Mouse (Mus musculus): ENCODE measurements around the gene Rab4a.
"Not testable (repeated sequence)": the region's sequence is repeated elsewhere in the genome, so short reads cannot be mapped to it uniquely, and the experiment has no call there.

The Rab4a gene

DNA sequence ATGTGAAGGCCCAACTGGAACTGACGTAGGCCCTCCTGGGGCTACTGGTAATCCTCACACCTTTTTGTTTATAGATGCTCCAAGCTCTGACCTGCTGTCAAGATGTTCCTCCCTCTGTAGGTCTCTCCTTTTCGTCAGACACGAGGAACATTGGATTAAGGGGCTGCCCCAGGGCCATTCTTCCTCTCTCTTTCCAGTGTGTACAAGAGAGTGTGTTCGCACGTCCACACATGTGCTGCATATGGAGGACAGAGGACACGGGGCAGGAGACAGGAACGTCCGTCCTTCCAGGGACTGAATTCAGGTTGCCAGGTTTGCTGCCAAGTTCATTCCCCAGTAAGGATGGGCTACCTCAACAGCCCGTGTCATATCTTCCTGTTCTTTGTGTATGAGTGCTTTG lies 16.3 kb upstream of the Rab4a start:
- no peak for DNase-seq

DNA sequence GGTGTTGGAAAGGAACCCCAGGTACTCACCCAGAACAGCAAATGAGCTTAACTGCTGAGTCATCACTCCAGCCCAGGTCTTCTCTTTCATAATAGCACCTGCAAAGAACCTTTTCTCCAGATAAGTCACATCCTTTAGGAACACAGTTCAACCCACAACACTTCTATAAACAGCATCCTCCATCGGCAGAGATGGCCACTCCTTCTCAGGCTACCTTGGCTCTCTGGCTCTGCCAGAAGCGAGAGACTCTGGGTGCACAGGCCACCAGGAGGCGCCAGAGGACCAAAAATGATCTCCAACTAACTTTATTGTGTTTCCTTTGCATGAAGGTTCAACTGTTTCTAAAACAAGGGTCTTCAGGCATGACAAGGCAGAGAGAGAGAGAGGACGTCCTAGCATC lies 15.8 kb upstream of the Rab4a start:
- DNase-seq: peak; percentile 72 to 82

DNA sequence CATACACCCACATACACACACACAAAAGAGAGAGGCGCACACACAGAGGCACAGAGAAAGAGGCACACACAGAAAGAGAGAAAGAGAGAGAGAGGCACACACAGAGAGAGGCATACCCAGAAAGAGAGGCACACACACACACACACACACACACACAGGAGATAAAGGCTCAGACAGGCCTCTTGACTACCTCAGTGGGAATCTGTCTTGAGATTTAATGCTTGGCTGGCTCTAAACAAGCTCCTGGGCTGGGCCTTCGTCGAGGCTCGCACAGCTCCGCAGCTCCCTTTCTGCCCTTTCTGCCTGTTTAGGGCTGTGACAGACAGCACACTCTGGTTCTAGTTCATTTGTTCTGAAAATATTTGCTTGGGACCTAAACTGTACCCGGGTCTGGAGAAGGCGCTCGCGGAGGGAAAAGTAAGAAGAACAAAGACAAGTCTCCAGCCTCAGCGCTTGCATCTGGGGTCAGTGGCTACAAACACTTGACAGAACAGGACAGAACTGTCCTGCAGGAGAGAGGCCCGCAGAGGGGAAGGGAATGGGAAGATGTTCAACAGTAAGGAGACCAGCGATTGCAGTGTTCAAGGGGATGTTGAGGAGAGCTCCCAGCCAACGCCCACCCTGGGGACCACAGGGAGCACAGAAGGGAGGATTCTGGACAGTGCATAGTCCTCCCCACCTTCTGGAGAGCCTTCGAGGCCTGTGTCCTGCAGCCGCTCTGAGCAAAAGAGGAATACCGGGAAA lies 14.5 kb upstream of the Rab4a start:
- DNase-seq: no peak

DNA sequence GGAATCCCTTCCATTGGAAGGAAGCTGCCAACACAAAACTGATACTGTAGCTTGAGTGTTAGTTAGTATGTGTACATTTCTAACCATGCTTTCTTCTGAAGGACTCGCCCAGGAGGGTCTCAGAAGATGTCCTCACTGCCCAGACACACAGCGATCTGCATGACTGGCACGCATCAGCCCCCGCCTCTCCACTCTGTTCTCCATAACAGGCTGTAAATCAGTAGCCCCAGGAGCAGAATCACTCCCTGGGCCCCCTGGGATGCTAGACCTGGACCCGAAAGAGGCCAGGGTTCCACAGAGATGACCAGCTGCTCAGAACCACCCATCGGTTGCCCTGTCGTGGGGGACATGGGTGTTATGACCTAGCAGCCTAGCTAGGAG lies 13.9 kb upstream of the Rab4a start:
- DNase-seq: no peak

DNA sequence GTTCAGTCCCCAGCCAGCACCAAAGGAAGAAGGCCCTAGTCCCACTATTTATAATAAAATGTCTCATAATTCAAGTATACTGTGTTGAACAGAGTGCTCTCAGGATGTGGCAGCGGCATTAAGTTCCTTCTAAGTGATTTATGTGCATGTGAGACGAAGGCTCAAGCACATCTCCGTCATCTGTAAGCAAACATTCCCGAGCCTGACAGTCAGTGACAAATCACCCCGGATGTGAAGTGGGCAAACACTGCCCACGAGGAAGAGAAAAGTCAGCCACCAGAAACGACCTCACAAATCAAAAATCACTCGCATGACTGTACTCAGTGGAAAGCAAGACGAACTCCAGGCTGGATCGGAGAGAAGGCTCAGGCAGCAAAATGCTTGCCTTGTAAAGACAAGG lies 11.9 kb upstream of the Rab4a start:
- no peak for DNase-seq

DNA sequence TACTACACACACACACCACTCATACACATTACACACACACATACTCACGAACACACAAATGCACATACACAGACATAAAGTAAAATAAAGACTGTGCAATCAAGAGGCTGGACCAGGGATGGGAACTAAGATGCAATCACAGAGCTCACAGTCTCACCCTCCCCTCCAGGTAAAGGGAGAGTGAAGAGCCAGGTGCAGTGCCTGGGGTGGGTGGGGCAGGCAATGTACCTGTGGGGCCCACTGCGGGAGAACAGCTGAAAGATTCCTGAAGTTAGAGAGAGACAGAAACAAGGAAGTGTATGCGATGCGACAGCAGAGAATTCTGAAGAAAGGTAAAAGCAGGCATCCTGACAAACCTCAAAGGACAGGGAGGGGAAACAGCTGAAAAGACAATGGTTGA lies 11.0 kb upstream of the Rab4a start:
- DNase-seq: no peak

DNA sequence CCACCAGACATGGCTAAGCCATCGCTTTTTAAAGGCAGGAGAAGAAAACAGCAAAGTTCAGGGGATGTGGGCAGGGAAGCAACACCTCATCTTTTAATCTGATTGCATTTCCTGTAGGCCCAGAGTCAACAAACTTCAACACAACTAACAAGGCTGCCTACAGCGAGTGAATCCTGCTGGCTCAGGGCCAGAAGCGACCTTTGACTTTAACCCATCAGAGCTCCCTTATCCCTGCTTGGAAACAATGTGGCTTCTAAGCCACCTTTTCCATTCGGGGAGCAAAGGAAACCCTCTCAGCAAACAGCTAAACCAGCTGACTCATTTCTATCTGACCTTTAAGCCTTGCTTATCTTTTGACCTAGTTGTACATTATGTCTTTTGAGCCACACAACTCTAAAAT lies 9.0 kb upstream of the Rab4a start:
- no peak for DNase-seq

DNA sequence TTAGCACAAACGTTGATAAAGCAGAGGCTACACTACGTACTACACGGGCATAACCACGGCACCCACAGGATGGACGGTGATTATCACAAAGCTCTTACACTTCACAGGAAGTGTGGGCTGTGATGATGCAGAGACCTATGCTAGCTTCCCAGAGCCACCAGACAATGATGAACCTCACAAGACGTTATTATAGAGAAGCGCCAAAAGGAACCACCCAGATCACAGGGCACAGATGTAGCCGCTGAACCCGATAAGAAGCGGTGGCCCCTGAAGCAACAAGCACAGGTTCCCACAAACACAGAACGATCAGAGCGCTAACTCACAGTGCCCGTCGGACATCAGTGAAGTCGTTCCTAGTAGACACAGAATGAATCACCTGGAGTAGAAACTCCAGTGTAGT lies 7.9 kb upstream of the Rab4a start:
- DNase-seq: no peak

DNA sequence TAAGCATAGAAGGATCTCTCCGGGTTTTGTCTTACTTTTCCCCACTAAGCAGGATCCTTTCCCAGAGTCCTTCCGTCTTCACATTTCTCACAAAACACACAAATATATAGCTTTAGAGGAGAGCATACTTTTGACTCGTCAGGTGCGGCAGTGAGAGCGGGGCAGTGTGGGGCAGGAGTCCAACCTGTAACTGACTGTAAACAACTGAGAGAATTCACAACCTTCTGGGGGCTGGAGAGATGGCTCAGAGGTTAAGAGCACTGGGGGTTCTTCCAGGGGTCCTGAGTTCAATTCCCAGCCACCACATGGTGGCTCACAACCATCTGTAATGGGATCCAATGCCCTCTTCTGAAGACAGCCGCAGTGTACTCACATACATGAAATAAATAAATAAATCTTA lies 6.4 kb upstream of the Rab4a start:
- DNase-seq: no peak

DNA sequence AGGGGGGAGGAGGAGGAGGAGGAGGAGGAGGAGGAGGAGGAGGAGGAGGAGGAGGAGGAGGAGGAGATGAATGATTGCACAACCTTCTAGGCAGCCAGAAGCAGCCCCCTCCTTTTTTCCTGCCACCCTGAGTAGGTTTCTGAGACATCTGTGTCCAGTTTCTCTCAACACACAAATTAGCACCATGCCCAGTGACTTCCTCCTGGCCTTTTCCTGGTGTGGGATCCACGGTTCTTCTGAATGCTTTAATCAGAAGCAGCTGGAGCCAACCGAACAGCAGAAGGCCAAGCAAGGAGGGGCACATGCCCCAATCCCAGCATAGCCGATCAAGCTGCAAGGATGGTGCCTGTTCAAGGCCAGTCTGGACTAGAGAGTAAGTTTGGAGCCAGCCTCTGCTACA lies 5.9 kb upstream of the Rab4a start:
- DNase-seq: no peak

DNA sequence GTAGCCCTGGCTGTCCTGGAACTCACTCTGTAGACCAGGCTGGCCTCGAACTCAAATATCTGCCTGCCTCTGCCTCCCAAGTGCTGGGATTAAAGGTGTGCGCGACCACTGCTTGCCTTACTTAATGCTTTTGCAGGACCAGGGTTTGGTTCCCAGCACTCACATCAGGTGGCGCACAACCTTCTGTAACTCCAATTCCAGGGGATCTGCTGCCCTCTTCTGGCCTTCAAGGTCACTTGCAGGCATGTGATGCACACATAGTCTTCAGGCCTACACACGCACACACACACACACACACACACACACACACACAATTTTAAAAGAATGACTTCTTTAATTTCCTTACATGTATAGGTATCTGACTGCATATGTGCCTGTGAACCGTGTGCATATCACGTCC lies 4.9 kb upstream of the Rab4a start:
- DNase-seq: no peak

DNA sequence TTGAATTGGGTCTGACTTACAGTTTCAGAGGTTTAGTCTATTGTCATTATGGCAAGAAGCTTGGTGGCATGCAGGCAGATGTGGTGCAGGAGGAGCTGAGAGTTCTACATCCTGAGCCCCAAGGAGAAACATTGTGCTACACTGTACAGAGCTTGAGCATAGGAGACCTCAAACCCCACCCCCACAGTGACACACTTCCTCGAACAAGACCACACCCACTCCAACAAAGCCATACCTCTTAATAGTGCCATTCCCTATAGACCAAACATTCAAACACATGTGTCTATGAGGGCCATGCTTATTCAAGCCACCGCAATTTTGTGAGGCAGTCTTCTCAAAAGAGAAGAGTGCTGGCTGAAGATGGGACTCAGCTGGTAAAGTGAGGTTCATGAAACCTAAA lies 4.2 kb upstream of the Rab4a start:
- DNase-seq: no peak

DNA sequence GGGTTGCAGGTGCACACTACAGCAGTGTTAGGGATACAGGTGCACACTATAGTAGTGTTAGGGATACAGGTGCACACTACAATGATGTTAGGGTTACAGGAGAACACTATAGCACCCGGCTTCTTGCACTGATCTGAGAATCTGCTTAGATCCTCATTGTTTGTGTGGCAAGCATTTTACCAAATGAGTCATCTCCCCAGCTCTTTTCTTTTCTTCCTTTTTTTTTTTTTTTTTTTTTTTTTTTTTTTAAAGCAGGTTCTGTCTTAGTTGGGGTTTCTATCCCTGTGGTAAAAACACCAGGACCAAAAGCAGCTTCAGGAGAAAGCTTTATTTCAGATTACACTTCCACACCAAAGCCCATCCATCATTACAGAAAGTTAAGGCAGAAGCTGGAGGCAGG lies 2.1 kb upstream of the Rab4a start:
- DNase-seq: no peak

DNA sequence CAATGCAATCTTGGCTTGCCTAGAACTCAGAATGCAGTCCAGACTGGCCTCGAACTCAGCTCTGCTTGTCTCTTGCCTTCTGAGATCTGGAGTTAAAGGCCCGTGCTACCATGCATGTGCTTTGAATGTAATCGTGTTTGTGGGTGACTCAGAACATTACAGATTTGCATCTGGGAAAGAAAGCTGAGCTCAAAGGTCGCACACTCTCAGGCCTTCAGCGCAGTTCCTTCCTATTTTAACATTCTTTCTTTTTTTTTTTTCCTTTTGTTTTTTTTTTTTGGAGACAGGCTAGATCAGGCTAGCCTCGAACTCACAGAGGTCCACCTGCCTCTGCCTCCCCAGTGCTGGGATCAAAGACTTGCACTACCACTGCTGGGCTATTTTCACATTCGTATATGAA lies 1.2 kb upstream of the Rab4a start:
- no peak for DNase-seq

DNA sequence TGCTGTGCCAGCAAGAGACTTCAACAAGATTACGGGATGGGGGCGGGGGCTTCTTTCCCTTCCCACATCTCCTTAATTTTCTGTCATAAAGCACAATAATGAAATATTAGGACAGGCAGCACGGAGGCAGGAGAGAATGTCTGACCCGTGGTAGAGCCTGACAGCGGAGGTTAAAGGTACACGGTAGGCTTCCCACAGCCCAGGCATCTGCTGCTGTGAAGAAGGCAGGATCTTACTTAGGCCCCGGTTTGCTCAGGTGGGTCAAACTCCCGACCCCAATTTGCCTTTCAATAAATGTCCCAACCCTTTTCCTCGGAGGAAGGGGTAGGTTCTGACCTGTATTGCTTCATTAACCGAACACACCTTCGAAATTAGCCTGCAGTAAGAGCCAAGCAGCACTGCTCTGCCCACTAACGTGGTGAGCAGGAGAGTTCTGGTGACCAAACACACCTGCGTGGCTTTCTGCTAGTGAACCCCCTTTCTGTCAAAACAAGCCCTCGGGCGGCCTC lies 522 bp upstream of the Rab4a start:
- DNase-seq: no peak

DNA sequence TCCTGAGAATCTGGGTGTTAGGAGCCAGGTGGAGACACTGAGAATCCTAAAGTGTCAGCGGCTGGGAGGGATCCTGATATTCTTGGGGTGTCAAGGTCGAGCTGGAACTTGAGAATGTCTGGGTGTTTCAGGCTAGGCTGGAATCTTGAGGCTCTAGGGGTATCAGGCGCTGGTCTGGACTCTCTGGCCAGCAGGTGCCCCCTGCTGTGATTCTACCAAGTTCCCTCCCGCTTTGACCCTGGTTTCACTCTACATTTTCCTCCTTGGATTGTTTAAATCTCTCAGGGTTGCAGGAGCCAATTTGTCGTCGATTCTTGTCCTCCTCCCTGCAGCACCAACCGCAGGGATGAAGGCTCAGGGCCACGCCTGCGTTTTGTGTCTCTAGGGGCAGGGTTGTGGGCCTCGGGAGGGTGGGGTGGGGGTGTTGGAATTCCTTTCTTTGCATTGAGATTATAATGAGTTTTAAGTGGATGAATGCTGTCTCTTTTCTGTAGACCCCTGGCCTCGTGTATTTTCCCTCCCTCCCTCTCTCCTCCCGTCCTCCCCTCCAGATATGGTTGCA lies 670 bp downstream of the Rab4a start:
- DNase-seq: no peak

DNA sequence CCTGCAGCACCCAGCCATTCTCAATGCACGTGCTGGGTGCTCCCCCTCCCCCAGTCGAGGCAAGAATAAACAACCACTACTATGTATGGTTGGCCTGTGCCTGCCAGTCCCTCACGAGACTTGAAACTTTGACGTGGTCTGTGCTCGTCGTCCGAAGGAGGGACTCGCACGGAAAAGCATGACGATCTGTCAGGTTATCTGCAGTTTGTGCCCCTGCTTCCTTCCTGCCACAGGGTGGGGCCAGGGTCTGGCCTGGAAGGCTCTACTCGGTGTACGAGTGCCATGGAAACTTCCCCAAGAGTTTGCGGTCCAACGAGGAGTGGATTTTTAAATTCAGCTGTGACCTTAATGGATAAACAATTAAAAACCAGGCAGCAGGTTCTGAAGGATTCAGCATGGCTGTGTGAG lies 1.2 kb downstream of the Rab4a start:
- peak in 1 of 2 experiments; percentile 27 for DNase-seq

DNA sequence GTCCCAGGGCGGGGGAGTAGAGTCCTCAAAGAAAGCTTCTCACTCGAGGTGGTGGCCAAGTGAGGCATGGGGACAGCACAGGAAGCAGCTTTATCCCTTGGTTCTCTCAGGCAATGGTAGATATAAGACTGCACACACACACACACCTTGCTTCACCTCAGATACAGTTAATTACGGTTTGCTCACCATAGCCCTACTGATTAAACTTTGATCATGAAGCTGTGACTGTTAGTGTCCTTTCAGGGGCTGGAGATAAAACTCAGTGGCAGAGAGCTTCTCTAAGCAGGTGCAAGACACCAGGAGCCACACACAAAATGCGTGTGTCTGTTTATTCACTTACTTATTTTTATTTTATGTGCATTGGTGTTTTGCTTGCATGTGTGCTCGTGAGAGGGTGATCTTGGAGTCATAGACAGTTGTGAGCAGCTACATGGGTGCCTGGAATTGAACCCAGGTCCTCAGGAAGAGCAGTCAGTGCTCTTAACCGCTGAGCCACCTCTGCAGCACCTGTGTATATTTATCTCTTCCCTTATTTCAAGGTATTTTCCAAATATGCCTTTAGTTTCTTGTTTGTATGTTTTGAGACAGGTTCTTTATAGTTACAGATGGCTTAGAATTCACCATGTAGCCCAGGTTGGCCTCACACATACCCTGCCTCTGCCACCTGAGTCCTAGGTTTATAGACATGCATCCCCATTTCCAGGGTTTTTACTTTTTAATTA lies 2.2 kb downstream of the Rab4a start:
- no peak for DNase-seq

DNA sequence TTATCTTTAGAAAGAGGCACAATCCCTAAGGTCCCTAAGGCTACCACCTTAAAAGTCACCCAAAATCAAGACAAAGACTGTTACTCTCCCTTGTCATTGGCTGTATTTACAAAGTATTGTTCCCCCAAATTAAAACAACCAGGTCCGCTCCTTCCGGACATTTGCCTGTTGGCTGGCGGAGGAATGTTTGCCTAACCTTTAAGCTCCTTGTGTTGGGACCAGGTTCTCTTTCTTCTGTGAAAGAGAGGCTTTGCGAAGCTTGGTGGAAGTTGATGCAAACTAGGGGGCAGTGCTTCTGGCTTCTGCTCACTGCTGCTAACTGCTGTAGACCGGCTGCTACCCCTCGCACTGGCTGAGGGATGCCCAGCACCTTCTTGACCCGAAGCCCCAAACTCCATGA lies 2.9 kb downstream of the Rab4a start:
- DNase-seq: no peak

DNA sequence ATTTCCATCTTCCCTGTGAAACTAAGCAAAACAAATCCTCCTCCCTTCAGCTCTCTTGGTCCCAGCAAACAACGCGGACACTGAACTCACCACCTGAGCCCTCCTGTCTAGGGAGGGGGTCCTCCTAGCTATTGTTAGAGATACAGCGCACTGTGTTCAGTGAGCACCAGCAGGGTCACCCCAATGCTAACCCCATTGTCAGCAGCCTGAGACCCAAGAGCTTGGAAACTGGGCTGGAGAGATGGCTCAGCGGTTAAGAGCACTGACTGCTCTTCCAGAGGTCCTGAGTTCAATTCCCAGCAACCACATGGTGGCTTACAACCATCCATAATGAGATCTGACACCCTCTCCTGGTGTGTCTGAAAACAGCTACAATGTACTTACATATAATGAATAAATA lies 3.6 kb downstream of the Rab4a start:
- DNase-seq: not testable (repeated sequence)

DNA sequence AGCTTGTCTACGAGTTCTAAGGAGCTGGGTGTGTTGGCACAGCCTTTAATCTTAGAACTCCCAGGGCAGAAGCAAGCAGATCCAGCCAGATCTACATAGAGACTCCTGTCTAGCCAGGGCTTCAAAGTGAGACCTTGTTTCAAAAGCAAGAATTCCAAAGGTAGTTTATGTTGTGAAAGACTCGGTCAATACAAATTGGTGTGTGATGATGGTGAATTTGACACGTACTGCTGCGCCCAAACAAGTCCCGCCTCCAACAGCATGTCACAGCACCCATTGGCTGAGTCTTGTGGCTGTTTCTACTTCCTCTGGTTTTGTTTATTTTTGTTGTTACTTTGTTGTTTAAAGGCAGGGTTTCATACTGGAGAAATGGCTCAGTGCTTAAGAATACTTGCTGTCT lies 6.4 kb downstream of the Rab4a start:
- DNase-seq: no peak

DNA sequence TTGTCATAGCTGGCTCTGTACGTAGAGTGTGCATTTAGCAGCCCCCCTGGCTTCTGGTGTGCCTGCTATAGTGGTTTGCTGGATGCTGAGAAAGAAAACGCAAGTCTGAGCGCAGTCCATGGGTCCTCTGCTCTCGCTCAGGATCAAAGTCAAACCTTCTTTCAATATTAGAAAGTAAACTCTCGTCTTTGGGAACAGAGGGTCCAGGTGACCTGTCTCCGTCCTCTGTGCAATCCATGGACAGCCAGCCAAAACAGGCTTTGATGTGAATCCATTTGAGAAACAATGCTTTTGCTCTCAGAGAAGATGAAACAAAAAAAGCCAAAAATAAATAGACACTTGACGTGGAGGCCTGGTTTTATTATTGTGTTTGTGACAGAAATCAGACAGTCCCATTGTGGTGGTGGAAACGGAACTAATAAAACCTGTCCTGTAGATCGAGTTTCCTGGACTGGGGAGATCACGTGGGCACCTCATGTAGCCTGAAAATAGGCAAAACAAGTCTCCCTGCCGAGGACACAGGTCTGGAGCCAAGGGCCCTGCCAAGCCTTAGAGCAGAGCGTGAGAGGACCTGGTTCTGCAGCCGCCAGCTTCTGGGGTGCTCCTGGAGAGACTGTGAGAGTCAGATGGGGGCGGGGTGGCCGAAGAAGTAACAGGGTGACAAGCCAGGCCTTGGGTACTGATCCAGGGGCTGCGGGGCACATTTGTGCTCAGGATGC lies 7.5 kb downstream of the Rab4a start:
- no peak for DNase-seq

DNA sequence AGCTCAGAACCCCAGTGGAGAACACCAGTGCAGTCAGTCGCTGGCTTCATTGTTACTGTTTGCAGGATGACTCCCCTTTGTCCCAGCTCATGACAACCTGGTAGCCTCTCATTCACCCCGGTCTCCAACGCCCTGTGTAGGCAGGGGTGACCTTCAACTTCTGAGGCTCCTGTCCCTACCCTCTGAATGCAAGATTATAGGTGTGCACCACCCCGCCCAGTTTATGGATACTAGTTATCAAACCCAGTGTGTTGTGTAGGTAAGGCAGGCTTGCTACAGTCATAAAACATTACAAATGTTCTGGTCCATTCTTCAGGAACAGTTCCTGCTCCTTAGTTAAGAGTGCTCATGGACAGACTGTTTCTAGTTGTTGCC lies 8.1 kb downstream of the Rab4a start:
- no peak for DNase-seq

DNA sequence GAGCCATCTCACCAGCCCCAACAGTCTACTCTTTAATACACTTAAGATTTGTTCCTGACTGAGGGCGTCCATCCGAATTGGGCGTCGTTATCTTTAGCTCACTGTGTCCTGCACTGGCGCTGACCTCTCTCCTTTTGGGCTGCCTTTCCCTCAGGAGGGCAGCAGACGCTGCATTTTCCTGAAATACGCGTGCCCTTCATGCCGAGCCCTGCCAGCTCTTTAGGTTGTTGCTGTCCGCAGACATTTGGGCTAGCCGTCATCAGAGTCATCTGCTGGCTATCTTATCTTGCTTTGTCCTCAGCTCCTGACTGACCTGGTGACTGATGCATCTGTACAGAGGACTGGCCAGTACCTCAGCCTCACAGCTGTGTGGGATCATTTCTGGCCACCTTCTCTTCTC lies 9.5 kb downstream of the Rab4a start:
- DNase-seq: no peak
